Mouse (Mus musculus) olfactory bulb, adult 2 months (tissue): ENCODE measurements around the gene Ar. TPM values are rescaled to one million over a fixed set of nuclear protein-coding genes. Genes with fewer than 3 reads are reported as not detected.
A peak's percentile ranks its signal among the peaks of the same experiment; 100 is the strongest.

Experiments used
- H3K27ac ChIP-seq: fragments of 200-500 bp; 2 replicates; pipeline ENCODE4 v1.5.1; 2012; ENCODE audit warnings: low read depth, low read length; ENCODE audit not compliant: insufficient read depth
- H3K4me1 ChIP-seq: fragments of 200-500 bp; 2 replicates; pipeline ENCODE4 v1.6.1; 2012; ENCODE audit warnings: low read length; ENCODE audit not compliant: control insufficient read depth, insufficient read depth
- H3K4me3 ChIP-seq: fragments of 200-500 bp; 2 replicates; pipeline ENCODE4 v1.5.1; 2012; ENCODE audit warnings: mild to moderate bottlenecking, low read depth, low read length, moderate library complexity; ENCODE audit not compliant: insufficient read depth
- CTCF ChIP-seq: fragments of 200-500 bp; IDR thresholded peaks from 2 replicates; pipeline ENCODE4 v1.5.1; 2012; ENCODE audit warnings: low read depth, mild to moderate bottlenecking, low read length, moderate library complexity; ENCODE audit not compliant: insufficient read depth
- POLR2A ChIP-seq: fragments of 200-500 bp; IDR thresholded peaks from 2 replicates; pipeline ENCODE4 v1.6.1; 2012; ENCODE audit warnings: mild to moderate bottlenecking, low read depth, low read length, moderate library complexity; ENCODE audit not compliant: insufficient read depth
- WGBS: fragments of 180-500 bp; shearing (Covaris S2); methylation state at CpG from one replicate; pipeline ENCODE4 v1.1.7; 2018; 5-methylcytosine and 5-hydroxymethylcytosine counted together
- polyA plus RNA-seq: library from polyadenylated mRNA; stranded (reverse); fragments of >200 nt; gene quantifications from 2 replicates; pipeline ENCODE4 v1.2.4, GENCODE M21; 2012; ENCODE audit warnings: low replicate concordance; ENCODE audit not compliant: missing spikeins, insufficient read depth, insufficient read length

Gene Ar
- polyA plus RNA-seq = not detected in 2 replicates

GRCm38 (mm10) chrX:98148531-98149342 lies at the start of gene Ar:
Ar (plus strand) TSS chrX:98148769.
- Histone ChIP-seq H3K4me1 (peaks cover 8% of the 10 kb centered on the region; the same call in 1 of the 2 replicates), H3K4me3 (peak within 1 kb of the TSS; percentile 45), H3K27ac (no peak within 1 kb of the TSS)
- WGBS = 17% methylated on average over 26 of the region's 27 CpGs
- TF ChIP-seq POLR2A = no peak
- TF ChIP-seq CTCF = no peak

- Histone ChIP-seq H3K4me1 (peaks cover 8% of the 10 kb centered on the region; the same call in 1 of the 2 replicates), H3K4me3 (peak overlapping the region; percentile 45), H3K27ac (no peak overlapping the region)
- 10% methylated on average over 30 of the region's 30 CpGs for WGBS
- TF ChIP-seq CTCF (no peak), POLR2A (no peak)
These were observed 1.3 kb downstream of the Ar start for GRCm38 (mm10) chrX:98149724-98150392.

GRCm38 (mm10) chrX:98150393-98151119 lies 2.0 kb downstream of the Ar start:
- H3K4me3 ChIP-seq = peak overlapping the region; percentile 45
- peaks cover 8% of the 10 kb centered on the region; the same call in 1 of the 2 replicates for H3K4me1 ChIP-seq
- TF ChIP-seq POLR2A (no peak), CTCF (no peak)
- H3K27ac ChIP-seq = no peak overlapping the region
- 17% methylated on average over 33 of the region's 33 CpGs for WGBS

- TF ChIP-seq CTCF (no peak), POLR2A (no peak)
- H3K4me3 ChIP-seq = no peak overlapping the region
- no peaks in the 10 kb centered on the region for H3K4me1 ChIP-seq
- no peak overlapping the region for H3K27ac ChIP-seq
These were observed 41.2 kb downstream of the Ar start for GRCm38 (mm10) chrX:98189759-98190158.

- Histone ChIP-seq H3K4me1 (no peaks in the 10 kb centered on the region), H3K4me3 (no peak overlapping the region), H3K27ac (no peak overlapping the region)
- TF ChIP-seq POLR2A = no peak
- TF ChIP-seq CTCF = no peak
- WGBS = 68% methylated on average over 3 of the region's 3 CpGs
These were observed 57.2 kb downstream of the Ar start for GRCm38 (mm10) chrX:98205766-98206165.

GRCm38 (mm10) chrX:98207166-98207565 lies 58.6 kb downstream of the Ar start:
- WGBS = 79% methylated on average over 4 of the region's 4 CpGs
- Histone ChIP-seq H3K4me3 (no peak overlapping the region), H3K4me1 (no peaks in the 10 kb centered on the region), H3K27ac (no peak overlapping the region)
- TF ChIP-seq CTCF = no peak
- no peak for TF ChIP-seq POLR2A

- 52% methylated on average over 1 of the region's 1 CpGs for WGBS
These were observed 67.5 kb downstream of the Ar start for GRCm38 (mm10) chrX:98216103-98216502.

GRCm38 (mm10) chrX:98239011-98239410 lies 90.4 kb downstream of the Ar start:
- H3K4me1 ChIP-seq = no peaks in the 10 kb centered on the region
- no peak for TF ChIP-seq POLR2A
- TF ChIP-seq CTCF = no peak
- H3K4me3 ChIP-seq = no peak overlapping the region
- no peak overlapping the region for H3K27ac ChIP-seq
- 91% methylated on average over 4 of the region's 4 CpGs for WGBS

More at GRCm38 (mm10) chrX:98216103-98216502, 67.5 kb downstream of the Ar start:
- H3K4me1 ChIP-seq = no peaks in the 10 kb centered on the region
- no peak overlapping the region for H3K27ac ChIP-seq
- TF ChIP-seq CTCF = no peak
- TF ChIP-seq POLR2A = no peak
- no peak overlapping the region for H3K4me3 ChIP-seq

GRCm38 (mm10) chrX:98245108-98245507 lies 96.5 kb downstream of the Ar start:
- no peak overlapping the region for H3K27ac ChIP-seq

More at GRCm38 (mm10) chrX:98245108-98245507, 96.5 kb downstream of the Ar start:
- Histone ChIP-seq H3K4me3 (no peak overlapping the region), H3K4me1 (no peaks in the 10 kb centered on the region)
- TF ChIP-seq CTCF (no peak), POLR2A (no peak)
- WGBS = 91% methylated on average over 2 of the region's 2 CpGs
